Mouse (Mus musculus) lung, adult 2 months (tissue): ENCODE measurements at regions not wholly inside any gene's neighbourhood (a gene's known extent, or its start where the extent isn't known, plus 50 kb on each side); places are given as distances from the start of the nearest gene placed in this dataset.
"Not testable (repeated sequence)": the region's sequence is repeated elsewhere in the genome, so short reads cannot be mapped to it uniquely, and the experiment has no call there.

Source experiments
- DNase-seq: peaks from one replicate; pipeline ENCODE4 v3.0.0; 2022
- H3K4me1 ChIP-seq: fragments of 200-500 bp; 2 replicates; pipeline ENCODE4 v1.6.1; 2011; ENCODE audit warnings: low read length; ENCODE audit not compliant: control insufficient read depth, insufficient read depth
- H3K4me3 ChIP-seq: fragments of 200-500 bp; replicated peaks from 2 replicates; pipeline ENCODE3; 2011; ENCODE audit warnings: low read depth, mild to moderate bottlenecking, control low read depth, low read length; ENCODE audit errors: extremely low read depth
- CTCF ChIP-seq: fragments of 200-500 bp; IDR thresholded peaks from 2 replicates; pipeline ENCODE4 v1.5.1; 2011; ENCODE audit warnings: mild to moderate bottlenecking, low read length, control low read depth; ENCODE audit not compliant: insufficient read depth
- POLR2A ChIP-seq: fragments of 200-500 bp; IDR thresholded peaks from 2 replicates; pipeline ENCODE4 v1.6.1; 2011; ENCODE audit warnings: low read depth, mild to moderate bottlenecking, control low read depth, low read length, borderline replicate concordance; ENCODE audit errors: extremely low read depth
- WGBS: fragments of 180-500 bp; shearing (Covaris S2); methylation state at CpG from one replicate; pipeline ENCODE4 v1.1.7; 2018; 5-methylcytosine and 5-hydroxymethylcytosine counted together

GRCm38 (mm10) chr11:10071881-10072280, 880.1 kb downstream of the Abca13 start:
- Histone ChIP-seq H3K4me3 (no peak overlapping the region), H3K4me1 (no peaks in the 10 kb centered on the region)
- 73% methylated on average over 2 of the region's 2 CpGs for WGBS
- TF ChIP-seq CTCF: no peak
- no peak for TF ChIP-seq POLR2A
- no peak for DNase-seq

DNA sequence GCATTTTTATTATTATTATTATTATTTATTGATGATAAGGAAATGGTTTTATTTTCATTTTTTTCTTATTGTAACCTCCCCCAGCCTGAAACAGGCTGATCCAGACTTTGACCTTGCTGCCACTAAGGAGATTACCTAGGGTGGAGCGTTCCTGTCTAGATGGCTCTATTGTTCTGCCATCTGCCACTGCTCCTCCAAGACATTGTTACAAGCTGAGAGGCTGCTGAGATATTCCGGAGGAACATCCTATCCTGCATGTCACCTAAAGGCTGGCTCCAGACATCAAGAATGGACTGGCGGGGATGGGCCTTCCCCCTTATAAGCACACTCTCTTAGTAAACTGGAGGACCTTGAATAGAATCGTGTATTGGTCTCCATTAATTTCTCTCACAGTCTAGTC, 896.2 kb downstream of the Abca13 start:
- no peak for DNase-seq
- H3K4me1 ChIP-seq: no peaks in the 10 kb centered on the region
- no peak overlapping the region for H3K4me3 ChIP-seq
- WGBS: 78% methylated on average over 4 of the region's 4 CpGs
- TF ChIP-seq POLR2A (no peak), CTCF (no peak)

DNA sequence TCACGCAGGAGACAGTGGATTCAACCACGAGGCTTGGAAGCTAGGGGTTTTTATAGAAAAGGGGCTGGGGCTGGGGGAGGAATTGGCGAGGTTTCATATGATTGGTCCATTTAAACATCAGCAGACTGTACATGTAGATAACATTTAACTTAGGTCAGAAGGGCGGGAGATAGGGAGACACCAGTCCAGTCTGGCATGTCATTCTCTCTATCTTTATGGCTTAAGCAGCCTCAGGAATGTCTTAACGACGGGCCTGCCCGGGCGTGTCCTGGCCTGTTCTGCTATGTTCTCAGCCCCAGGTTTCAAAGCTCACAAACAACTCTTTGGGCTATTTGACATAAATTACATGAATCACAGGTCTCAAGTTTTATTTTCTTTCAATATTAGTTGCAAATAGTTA, 910.6 kb downstream of the Abca13 start:
- 63% methylated on average over 8 of the region's 8 CpGs for WGBS
- H3K4me3 ChIP-seq, H3K4me1 ChIP-seq, DNase-seq: not testable (repeated sequence)

DNA sequence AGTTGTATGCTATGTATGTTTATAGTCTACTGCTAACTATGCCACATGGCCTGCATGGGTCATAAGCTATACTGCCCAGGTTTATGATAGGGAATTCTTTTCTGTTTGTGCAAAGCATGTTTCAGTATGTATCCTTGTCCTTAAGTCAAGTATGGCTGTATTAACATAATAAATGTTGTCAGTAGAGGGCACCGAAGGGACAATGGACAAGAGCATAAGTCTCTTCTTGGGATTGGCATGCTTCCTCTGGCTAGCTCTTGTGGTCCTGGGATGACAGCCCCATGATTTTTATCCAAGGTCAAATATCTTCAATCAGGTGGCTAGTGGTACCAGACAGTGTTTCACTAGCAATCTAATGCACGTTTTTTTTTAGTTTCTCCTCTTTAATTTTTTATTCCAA, 913.3 kb downstream of the Abca13 start:
- Histone ChIP-seq H3K4me3 (no peak overlapping the region), H3K4me1 (no peaks in the 10 kb centered on the region)
- WGBS: 74% methylated on average over 2 of the region's 2 CpGs
- TF ChIP-seq POLR2A: no peak
- no peak for TF ChIP-seq CTCF
- no peak for DNase-seq

- TF ChIP-seq POLR2A (no peak), CTCF (no peak)
- no peak overlapping the region for H3K4me3 ChIP-seq
- no peak for DNase-seq
- no peaks in the 10 kb centered on the region for H3K4me1 ChIP-seq
Measured at GRCm38 (mm10) chr11:10142161-10142560, 950.4 kb downstream of the Abca13 start.

DNA sequence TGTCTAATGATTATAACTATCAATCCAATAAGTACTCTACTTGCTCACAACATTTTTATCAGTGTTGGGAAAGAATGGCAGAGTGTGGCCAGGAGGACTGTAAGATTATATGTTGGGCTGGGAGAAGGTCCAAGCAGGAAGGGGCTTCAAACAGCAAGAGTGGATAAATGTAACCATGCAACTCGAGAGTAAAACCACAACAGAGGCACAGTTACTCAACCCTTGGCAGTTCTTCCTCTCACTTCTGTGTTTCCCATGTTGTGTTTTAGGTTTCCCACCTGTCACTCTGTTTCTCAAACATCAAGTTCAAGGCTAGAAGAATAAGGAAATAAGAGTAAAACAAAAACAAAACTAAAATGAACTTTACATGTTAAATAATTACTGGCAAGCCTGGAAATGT, 957.4 kb downstream of the Abca13 start:
- no peak for DNase-seq
- 19% methylated on average over 1 of the region's 1 CpGs for WGBS
- Histone ChIP-seq H3K4me1 (no peaks in the 10 kb centered on the region), H3K4me3 (no peak overlapping the region)
- no peak for TF ChIP-seq CTCF

DNA sequence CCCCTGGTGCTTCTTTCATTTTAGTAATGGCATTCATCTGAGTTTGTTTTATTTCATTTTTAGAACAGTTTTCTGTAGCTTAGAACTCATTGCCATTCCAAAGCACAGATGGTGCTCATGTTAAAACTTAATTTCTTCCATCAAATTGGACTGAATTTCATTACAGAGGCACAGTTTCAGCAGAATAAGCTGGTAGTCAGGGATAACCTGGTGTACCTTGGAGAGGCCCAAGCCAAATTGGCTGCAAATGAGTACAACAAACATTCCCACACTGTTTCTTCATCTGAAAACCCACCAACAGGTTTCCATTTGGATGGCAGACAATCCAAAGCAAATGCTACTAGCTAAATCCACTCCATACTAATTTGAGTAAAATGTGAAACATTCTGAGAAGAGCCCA, 960.2 kb upstream of the Vwc2 start:
- Histone ChIP-seq H3K4me1 (no peaks in the 10 kb centered on the region), H3K4me3 (no peak overlapping the region)
- TF ChIP-seq POLR2A (no peak), CTCF (no peak)
- no peak for DNase-seq

DNA sequence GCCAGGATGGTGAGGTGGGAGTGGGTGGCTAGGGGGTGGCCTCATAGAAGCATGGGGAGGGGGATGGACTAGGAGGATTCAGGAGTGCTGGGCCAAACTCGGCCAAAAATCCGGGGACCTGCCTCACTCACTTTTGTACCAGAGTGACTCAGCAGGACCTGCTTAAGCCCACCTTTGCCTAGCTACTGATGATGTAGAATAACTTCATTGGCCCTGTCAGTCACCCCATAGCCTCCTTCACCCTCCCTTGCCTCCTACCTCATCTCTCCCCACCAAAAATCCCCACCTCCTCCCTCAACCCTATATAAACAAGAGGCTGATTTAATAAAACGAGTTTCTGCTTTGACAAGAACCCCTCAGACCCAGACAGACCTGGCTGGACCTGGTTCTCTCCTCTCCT, 920.3 kb upstream of the Vwc2 start:
- Histone ChIP-seq H3K4me1 (no peaks in the 10 kb centered on the region), H3K4me3 (no peak overlapping the region)
- no peak for TF ChIP-seq POLR2A
- no peak for TF ChIP-seq CTCF
- 45% methylated on average over 3 of the region's 3 CpGs for WGBS
- DNase-seq: no peak

DNA sequence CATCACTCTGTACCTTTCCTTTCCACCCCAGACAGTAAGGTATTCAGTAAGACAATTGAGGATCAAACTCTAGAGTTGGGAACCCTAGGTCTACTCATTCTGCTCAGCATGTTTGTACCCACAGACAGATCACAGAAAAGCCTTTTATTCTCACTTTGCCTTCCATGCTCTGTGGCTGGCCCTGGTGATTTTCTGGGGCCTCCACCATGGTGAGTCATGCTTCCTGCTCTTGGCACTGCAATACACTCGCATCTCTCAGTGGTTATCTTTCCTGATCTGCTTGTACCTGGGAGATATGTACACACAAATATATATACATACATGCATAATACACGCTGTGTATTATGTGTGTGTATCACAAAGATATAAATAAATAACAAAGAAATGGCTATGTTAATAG, 919.2 kb upstream of the Vwc2 start:
- no peak for DNase-seq
- H3K4me3 ChIP-seq: no peak overlapping the region
- no peaks in the 10 kb centered on the region for H3K4me1 ChIP-seq
- 61% methylated on average over 2 of the region's 2 CpGs for WGBS
- TF ChIP-seq CTCF (no peak), POLR2A (no peak)

- Histone ChIP-seq H3K4me3 (no peak overlapping the region), H3K4me1 (no peaks in the 10 kb centered on the region)
- TF ChIP-seq CTCF: no peak
- no peak for TF ChIP-seq POLR2A
- peak; percentile 20 for DNase-seq
- WGBS: 54% methylated on average over 7 of the region's 7 CpGs
Measured at GRCm38 (mm10) chr11:10201021-10201420, 913.0 kb upstream of the Vwc2 start.

- 61% methylated on average over 3 of the region's 3 CpGs for WGBS
- no peak overlapping the region for H3K4me3 ChIP-seq
- DNase-seq: no peak
- TF ChIP-seq CTCF (no peak), POLR2A (no peak)
- no peaks in the 10 kb centered on the region for H3K4me1 ChIP-seq
Measured at GRCm38 (mm10) chr11:10205257-10205656, 908.8 kb upstream of the Vwc2 start.
